Mouse (Mus musculus): ENCODE measurements around the gene Snx14. TPM values are rescaled to one million over a fixed set of nuclear protein-coding genes. Genes with fewer than 3 reads are reported as not detected.

The Snx14 gene
- polyA plus RNA-seq, 1 experiment = 15.8 TPM

- Histone ChIP-seq H3K27me3 (ENCODE audit: control insufficient read depth, insufficient read depth, low read length) (no peaks in the 10 kb centered on the region), H3K4me1 (ENCODE audit: control insufficient read depth, insufficient read depth, low read length) (no peaks in the 10 kb centered on the region), H3K4me3 (ENCODE audit: control insufficient read depth, low read depth, low read length) (no peak overlapping the region), H3K27ac (ENCODE audit: control insufficient read depth, insufficient read depth, low read depth, low read length) (no peak overlapping the region), H3K36me3 (ENCODE audit: control insufficient read depth, insufficient read depth, low read length) (peaks cover 4% of the 10 kb centered on the region)
- TF ChIP-seq CTCF (IDR thresholded peaks at IDR 0.05; ENCODE audit: control insufficient read depth, insufficient read depth, insufficient replicate concordance, low read depth, low read length) (no peak), POLR2A (IDR thresholded peaks at IDR 0.05; ENCODE audit: control insufficient read depth, low read depth, low read length) (no peak)
These were observed 58.2 kb downstream of the Snx14 start for GRCm38 (mm10) chr9:88380542-88380941.

GRCm38 (mm10) chr9:88380076-88380475, 58.7 kb downstream of the Snx14 start:
- Histone ChIP-seq H3K36me3 (ENCODE audit: control insufficient read depth, insufficient read depth, low read length) (peaks cover 4% of the 10 kb centered on the region), H3K4me3 (ENCODE audit: control insufficient read depth, low read depth, low read length) (no peak overlapping the region), H3K27ac (ENCODE audit: control insufficient read depth, insufficient read depth, low read depth, low read length) (no peak overlapping the region), H3K4me1 (ENCODE audit: control insufficient read depth, insufficient read depth, low read length) (no peaks in the 10 kb centered on the region), H3K27me3 (ENCODE audit: control insufficient read depth, insufficient read depth, low read length) (no peaks in the 10 kb centered on the region)
- no peak for TF ChIP-seq POLR2A (IDR thresholded peaks at IDR 0.05; ENCODE audit: control insufficient read depth, low read depth, low read length)
- no peak for TF ChIP-seq CTCF (IDR thresholded peaks at IDR 0.05; ENCODE audit: control insufficient read depth, insufficient read depth, insufficient replicate concordance, low read depth, low read length)

- Histone ChIP-seq H3K4me3 (ENCODE audit: control insufficient read depth, low read depth, low read length) (no peak overlapping the region), H3K36me3 (ENCODE audit: control insufficient read depth, insufficient read depth, low read length) (peaks cover 4% of the 10 kb centered on the region), H3K27ac (ENCODE audit: control insufficient read depth, insufficient read depth, low read depth, low read length) (no peak overlapping the region), H3K4me1 (ENCODE audit: control insufficient read depth, insufficient read depth, low read length) (no peaks in the 10 kb centered on the region), H3K27me3 (ENCODE audit: control insufficient read depth, insufficient read depth, low read length) (no peaks in the 10 kb centered on the region)
- TF ChIP-seq CTCF (IDR thresholded peaks at IDR 0.05; ENCODE audit: control insufficient read depth, insufficient read depth, insufficient replicate concordance, low read depth, low read length) (no peak), POLR2A (IDR thresholded peaks at IDR 0.05; ENCODE audit: control insufficient read depth, low read depth, low read length) (no peak)
These were observed 59.7 kb downstream of the Snx14 start for GRCm38 (mm10) chr9:88379057-88379456.

- no peak overlapping the region for H3K4me3 ChIP-seq (ENCODE audit: control insufficient read depth, low read depth, low read length)
- TF ChIP-seq CTCF (IDR thresholded peaks at IDR 0.05; ENCODE audit: control insufficient read depth, insufficient read depth, insufficient replicate concordance, low read depth, low read length) = no peak
- no peak for TF ChIP-seq POLR2A (IDR thresholded peaks at IDR 0.05; ENCODE audit: control insufficient read depth, low read depth, low read length)
- no peaks in the 10 kb centered on the region for H3K36me3 ChIP-seq (ENCODE audit: control insufficient read depth, insufficient read depth, low read length)
- no peak overlapping the region for H3K27ac ChIP-seq (ENCODE audit: control insufficient read depth, insufficient read depth, low read depth, low read length)
- H3K27me3 ChIP-seq (ENCODE audit: control insufficient read depth, insufficient read depth, low read length) = no peaks in the 10 kb centered on the region
- H3K4me1 ChIP-seq (ENCODE audit: control insufficient read depth, insufficient read depth, low read length) = no peaks in the 10 kb centered on the region
These were observed 61.3 kb downstream of the Snx14 start for GRCm38 (mm10) chr9:88377483-88377882.

GRCm38 (mm10) chr9:88373001-88373400, 65.8 kb downstream of the Snx14 start:
- H3K36me3 ChIP-seq (ENCODE audit: control insufficient read depth, insufficient read depth, low read length) = no peaks in the 10 kb centered on the region
- no peak for TF ChIP-seq POLR2A (IDR thresholded peaks at IDR 0.05; ENCODE audit: control insufficient read depth, low read depth, low read length)
- TF ChIP-seq CTCF (IDR thresholded peaks at IDR 0.05; ENCODE audit: control insufficient read depth, insufficient read depth, insufficient replicate concordance, low read depth, low read length) = no peak
- no peak overlapping the region for H3K4me3 ChIP-seq (ENCODE audit: control insufficient read depth, low read depth, low read length)
- H3K27me3 ChIP-seq (ENCODE audit: control insufficient read depth, insufficient read depth, low read length) = no peaks in the 10 kb centered on the region
- no peaks in the 10 kb centered on the region for H3K4me1 ChIP-seq (ENCODE audit: control insufficient read depth, insufficient read depth, low read length)
- no peak overlapping the region for H3K27ac ChIP-seq (ENCODE audit: control insufficient read depth, insufficient read depth, low read depth, low read length)

- H3K4me3 ChIP-seq (ENCODE audit: control insufficient read depth, low read depth, low read length) = no peak overlapping the region
- no peak overlapping the region for H3K27ac ChIP-seq (ENCODE audit: control insufficient read depth, insufficient read depth, low read depth, low read length)
- no peaks in the 10 kb centered on the region for H3K4me1 ChIP-seq (ENCODE audit: control insufficient read depth, insufficient read depth, low read length)
- TF ChIP-seq POLR2A (IDR thresholded peaks at IDR 0.05; ENCODE audit: control insufficient read depth, low read depth, low read length) (no peak), CTCF (IDR thresholded peaks at IDR 0.05; ENCODE audit: control insufficient read depth, insufficient read depth, insufficient replicate concordance, low read depth, low read length) (no peak)
- no peaks in the 10 kb centered on the region for H3K36me3 ChIP-seq (ENCODE audit: control insufficient read depth, insufficient read depth, low read length)
- no peaks in the 10 kb centered on the region for H3K27me3 ChIP-seq (ENCODE audit: control insufficient read depth, insufficient read depth, low read length)
These were observed 67.6 kb downstream of the Snx14 start for GRCm38 (mm10) chr9:88371201-88371600.

- no peak for TF ChIP-seq CTCF (IDR thresholded peaks at IDR 0.05; ENCODE audit: control insufficient read depth, insufficient read depth, insufficient replicate concordance, low read depth, low read length)
- TF ChIP-seq POLR2A (IDR thresholded peaks at IDR 0.05; ENCODE audit: control insufficient read depth, low read depth, low read length) = no peak
- Histone ChIP-seq H3K4me3 (ENCODE audit: control insufficient read depth, low read depth, low read length) (no peak overlapping the region), H3K36me3 (ENCODE audit: control insufficient read depth, insufficient read depth, low read length) (no peaks in the 10 kb centered on the region), H3K4me1 (ENCODE audit: control insufficient read depth, insufficient read depth, low read length) (no peaks in the 10 kb centered on the region), H3K27ac (ENCODE audit: control insufficient read depth, insufficient read depth, low read depth, low read length) (no peak overlapping the region), H3K27me3 (ENCODE audit: control insufficient read depth, insufficient read depth, low read length) (no peaks in the 10 kb centered on the region)
These were observed 69.1 kb downstream of the Snx14 start for GRCm38 (mm10) chr9:88369666-88370065.

- Histone ChIP-seq H3K27me3 (ENCODE audit: control insufficient read depth, insufficient read depth, low read length) (no peaks in the 10 kb centered on the region), H3K36me3 (ENCODE audit: control insufficient read depth, insufficient read depth, low read length) (no peaks in the 10 kb centered on the region), H3K4me1 (ENCODE audit: control insufficient read depth, insufficient read depth, low read length) (no peaks in the 10 kb centered on the region), H3K4me3 (ENCODE audit: control insufficient read depth, low read depth, low read length) (no peak overlapping the region), H3K27ac (ENCODE audit: control insufficient read depth, insufficient read depth, low read depth, low read length) (no peak overlapping the region)
- TF ChIP-seq POLR2A (IDR thresholded peaks at IDR 0.05; ENCODE audit: control insufficient read depth, low read depth, low read length) = no peak
- no peak for TF ChIP-seq CTCF (IDR thresholded peaks at IDR 0.05; ENCODE audit: control insufficient read depth, insufficient read depth, insufficient replicate concordance, low read depth, low read length)
These were observed 70.3 kb downstream of the Snx14 start for GRCm38 (mm10) chr9:88368476-88368875.

Data from testis, adult 2 months (tissue).